Mouse (Mus musculus): Measurements from ENCODE around the gene Mfsd9.

The Mfsd9 gene

GRCm38 (mm10) chr1:40790324-40791141 lies at the start of gene Mfsd9:
Gene Mfsd9 (minus strand): TSS chr1:40790687.
- in situ Hi-C loops (cut with MboI, MseI) = no loop called here

GRCm38 (mm10) chr1:40835468-40835867 lies 45.0 kb upstream of the Mfsd9 start:
- in situ Hi-C loops (cut with MboI, MseI) = no loop called here

GRCm38 (mm10) chr1:40830712-40831507 lies 40.4 kb upstream of the Mfsd9 start:
- in situ Hi-C loops (cut with MboI, MseI) = no loop called here

GRCm38 (mm10) chr1:40829213-40829914 lies 38.9 kb upstream of the Mfsd9 start:
- in situ Hi-C loops (cut with MboI, MseI) = no loop called here

GRCm38 (mm10) chr1:40825826-40826225 lies 35.3 kb upstream of the Mfsd9 start:
- in situ Hi-C loops (cut with MboI, MseI) = no loop called here

- in situ Hi-C loops (cut with MboI, MseI) = no loop called here
These were observed 34.4 kb upstream of the Mfsd9 start for GRCm38 (mm10) chr1:40824936-40825335.

- in situ Hi-C loops (cut with MboI, MseI) = no loop called here
These were observed 34.0 kb upstream of the Mfsd9 start for GRCm38 (mm10) chr1:40824517-40824916.

GRCm38 (mm10) chr1:40815071-40815845 lies 24.8 kb upstream of the Mfsd9 start:
- in situ Hi-C loops (cut with MboI, MseI) = no loop called here

- in situ Hi-C loops (cut with MboI, MseI) = no loop called here
These were observed 18.2 kb upstream of the Mfsd9 start for GRCm38 (mm10) chr1:40808643-40809042.

GRCm38 (mm10) chr1:40805891-40806290 lies 15.4 kb upstream of the Mfsd9 start:
- in situ Hi-C loops (cut with MboI, MseI) = no loop called here

- in situ Hi-C loops (cut with MboI, MseI) = no loop called here
These were observed 14.9 kb upstream of the Mfsd9 start, which contains the start of gene Tmem182 for GRCm38 (mm10) chr1:40805351-40805750. Gene Tmem182 (plus strand): TSS chr1:40805601.

- in situ Hi-C loops (cut with MboI, MseI) = loop anchor here (5.0 kb wide), 1 partner anchor 1903 kb away; no protein-coding TSS in a partner anchor
These were observed 13.6 kb upstream of the Mfsd9 start for GRCm38 (mm10) chr1:40804118-40804517.

- in situ Hi-C loops (cut with MboI, MseI) = loop anchor here (5.0 kb wide), 1 partner anchor 1905 kb away; no protein-coding TSS in a partner anchor
These were observed 12.3 kb upstream of the Mfsd9 start for GRCm38 (mm10) chr1:40802759-40803158.

GRCm38 (mm10) chr1:40800908-40801307 lies 10.4 kb upstream of the Mfsd9 start:
- in situ Hi-C loops (cut with MboI, MseI) = loop anchor here (5.0 kb wide), 1 partner anchor 1906 kb away; no protein-coding TSS in a partner anchor

GRCm38 (mm10) chr1:40799121-40799520 lies 8.6 kb upstream of the Mfsd9 start:
- in situ Hi-C loops (cut with MboI, MseI) = loop anchor here (5.0 kb wide), 1 partner anchor 43 kb away; no protein-coding TSS in a partner anchor

GRCm38 (mm10) chr1:40797348-40797747 lies 6.9 kb upstream of the Mfsd9 start:
- in situ Hi-C loops (cut with MboI, MseI) = loop anchor here (5.0 kb wide), 1 partner anchor 45 kb away; no protein-coding TSS in a partner anchor

GRCm38 (mm10) chr1:40795508-40795907 lies 5.0 kb upstream of the Mfsd9 start:
- in situ Hi-C loops (cut with MboI, MseI) = loop anchor here (5.0 kb wide), 1 partner anchor 47 kb away; no protein-coding TSS in a partner anchor

GRCm38 (mm10) chr1:40789666-40790233 lies 737 bp downstream of the Mfsd9 start:
- in situ Hi-C loops (cut with MboI, MseI) = no loop called here

- in situ Hi-C loops (cut with MboI, MseI) = no loop called here
These were observed 1.5 kb downstream of the Mfsd9 start for GRCm38 (mm10) chr1:40788956-40789355.

- in situ Hi-C loops (cut with MboI, MseI) = no loop called here
These were observed 4.5 kb downstream of the Mfsd9 start for GRCm38 (mm10) chr1:40785876-40786445.
